Mouse (Mus musculus) gonadal fat pad, adult 2 months (tissue): ENCODE results near the gene Gm16181. TPM values are rescaled to one million over a fixed set of nuclear protein-coding genes. Genes with fewer than 3 reads are reported as not detected.
A peak's percentile ranks its signal among the peaks of the same experiment; 100 is the strongest.
"Not testable (repeated sequence)": the region's sequence is repeated elsewhere in the genome, so short reads cannot be mapped to it uniquely, and the experiment has no call there.

Source experiments
- DNase-seq: peaks from one replicate; pipeline ENCODE4 v3.0.0-alpha.2; 2012; ENCODE audit warnings: low read depth
- polyA plus RNA-seq: library from polyadenylated mRNA; depleted of rRNA; stranded (reverse); fragments of >200 nt; gene quantifications from 2 replicates; pipeline ENCODE4 v1.2.3, GENCODE M21; 2012

Gm16181 gene
- polyA plus RNA-seq, 1 experiment, result 3.1 TPM

GRCm38 (mm10) chr17:35232659-35233058 lies 12.0 kb downstream of the Gm16181 start:
- DNase-seq, result no peak

GRCm38 (mm10) chr17:35233114-35233980 lies 12.7 kb downstream of the Gm16181 start, which contains the start of gene Atp6v1g2:
TSS of gene Atp6v1g2 (plus strand) at chr17:35233660.
- no peak for DNase-seq

GRCm38 (mm10) chr17:35234090-35234489 lies 13.5 kb downstream of the Gm16181 start:
- DNase-seq, result not testable (repeated sequence)

- DNase-seq, result no peak
Observed at GRCm38 (mm10) chr17:35234903-35235302, 14.3 kb downstream of the Gm16181 start.

GRCm38 (mm10) chr17:35235614-35236389 lies 15.2 kb downstream of the Gm16181 start, which contains the start of gene Nfkbil1:
TSS of gene Nfkbil1 (minus strand) at chr17:35235792.
- DNase-seq, result peak; percentile 71

- DNase-seq, result no peak
Observed at GRCm38 (mm10) chr17:35236390-35236746, 15.7 kb downstream of the Gm16181 start.

GRCm38 (mm10) chr17:35236996-35237395 lies 16.4 kb downstream of the Gm16181 start:
- no peak for DNase-seq

GRCm38 (mm10) chr17:35237504-35237903 lies 16.9 kb downstream of the Gm16181 start:
- DNase-seq, result no peak

GRCm38 (mm10) chr17:35239700-35240099 lies 19.1 kb downstream of the Gm16181 start:
- no peak for DNase-seq

- DNase-seq, result no peak
Observed at GRCm38 (mm10) chr17:35240384-35241304, 20.0 kb downstream of the Gm16181 start.

GRCm38 (mm10) chr17:35241305-35242014 lies 20.8 kb downstream of the Gm16181 start, which contains the start of gene Ddx39b:
TSS of gene Ddx39b (plus strand) at chr17:35241746.
- DNase-seq, result peak; percentile 70

- no peak for DNase-seq
Observed at GRCm38 (mm10) chr17:35242015-35242941, 21.6 kb downstream of the Gm16181 start.

GRCm38 (mm10) chr17:35243086-35243485 lies 22.5 kb downstream of the Gm16181 start:
- no peak for DNase-seq

GRCm38 (mm10) chr17:35244999-35245398 lies 24.4 kb downstream of the Gm16181 start:
- DNase-seq, result no peak

- no peak for DNase-seq
Observed at GRCm38 (mm10) chr17:35245731-35246623, 25.3 kb downstream of the Gm16181 start.

GRCm38 (mm10) chr17:35247144-35247543 lies 26.5 kb downstream of the Gm16181 start:
- no peak for DNase-seq

- no peak for DNase-seq
Observed at GRCm38 (mm10) chr17:35248986-35249385, 28.4 kb downstream of the Gm16181 start.

GRCm38 (mm10) chr17:35249451-35250197 lies 29.0 kb downstream of the Gm16181 start:
- no peak for DNase-seq
